Mouse (Mus musculus) midbrain, embryonic 15.5 days (tissue): Measurements from ENCODE around the gene Nat14. TPM values are rescaled to one million over a fixed set of nuclear protein-coding genes. Genes with fewer than 3 reads are reported as not detected.
A peak's percentile ranks its signal among the peaks of the same experiment; 100 is the strongest.

Experiments
- ATAC-seq: fragments of 200-750 bp; cut with Nextera tagmentation; replicated peaks from 2 replicates; pipeline ENCODE4 v1.8.0; 2017; ENCODE audit warnings: moderate TSS enrichment
- H3K27ac ChIP-seq: fragments of 300-500 bp; sonication (generic); 2 replicates; pipeline ENCODE4 v1.5.1; 2015; ENCODE audit warnings: mild to moderate bottlenecking, inconsistent platforms
- H3K27me3 ChIP-seq: fragments of 300-500 bp; sonication (generic); replicated peaks from 2 replicates; pipeline ENCODE4 v1.6.1; 2015; ENCODE audit warnings: inconsistent platforms
- H3K36me3 ChIP-seq: fragments of 300-500 bp; sonication (generic); replicated peaks from 2 replicates; pipeline ENCODE4 v1.6.1; 2015; ENCODE audit warnings: inconsistent platforms
- H3K4me1 ChIP-seq: fragments of 300-500 bp; sonication (generic); 2 replicates; pipeline ENCODE4 v1.6.1; 2015; ENCODE audit warnings: inconsistent platforms
- H3K4me2 ChIP-seq: fragments of 300-500 bp; sonication (generic); 2 replicates; pipeline ENCODE4 v1.6.1; 2015; ENCODE audit warnings: inconsistent platforms, mild to moderate bottlenecking, moderate library complexity
- H3K4me3 ChIP-seq: fragments of 300-500 bp; sonication (generic); 2 replicates; pipeline ENCODE4 v1.5.1; 2015; ENCODE audit warnings: mild to moderate bottlenecking, inconsistent platforms
- H3K9ac ChIP-seq: fragments of 300-500 bp; sonication (generic); 2 replicates; pipeline ENCODE4 v1.6.1; 2015; ENCODE audit warnings: mild to moderate bottlenecking, inconsistent platforms
- H3K9me3 ChIP-seq: fragments of 300-500 bp; sonication (generic); 2 replicates; pipeline ENCODE4 v1.6.1; 2016; ENCODE audit warnings: inconsistent platforms
- WGBS: fragments of 180-500 bp; shearing (Covaris S2); methylation state at CpG from one replicate; pipeline ENCODE4 v1.1.7; 2015; ENCODE audit warnings: mixed read lengths; 5-methylcytosine and 5-hydroxymethylcytosine counted together
- polyA plus RNA-seq: library from polyadenylated mRNA; unstranded; fragments of >200 nt; fragmentation: Nextera tagmentation; extraction: Ambion mirVana; gene quantifications from 2 replicates; pipeline ENCODE4 v1.2.1, GENCODE M21; 2015

Nat14 gene
- polyA plus RNA-seq, 1 experiment from 2014 or later, result 47.7 TPM

DNA sequence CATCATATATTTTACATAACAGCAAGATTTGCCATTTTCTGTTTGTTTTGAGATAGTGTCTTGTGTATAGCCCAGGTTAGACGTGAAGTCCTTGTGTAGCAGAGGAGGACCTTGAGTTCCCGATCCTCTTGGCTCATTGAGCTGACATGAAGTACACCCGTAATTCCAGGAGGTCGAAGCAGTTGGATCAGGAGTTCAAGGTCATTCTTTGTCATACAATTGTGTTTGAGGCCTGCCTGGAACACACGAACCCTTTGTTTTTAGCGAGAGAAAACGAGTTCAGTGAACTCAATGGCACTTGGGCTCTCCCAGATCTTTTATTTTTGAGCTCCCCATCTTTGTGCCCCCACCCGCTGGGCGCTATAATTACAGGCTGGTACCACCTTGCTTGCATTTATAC is 19.4 kb upstream of the Nat14 start:
- Histone ChIP-seq H3K4me2 (no peak overlapping the region), H3K36me3 (no peaks in the 10 kb centered on the region), H3K4me1 (peaks cover 15% of the 10 kb centered on the region; the same call in 1 of the 2 replicates), H3K27me3 (no peaks in the 10 kb centered on the region), H3K9ac (no peak overlapping the region), H3K4me3 (no peak overlapping the region), H3K27ac (no peak overlapping the region), H3K9me3 (no peaks in the 10 kb centered on the region)
- ATAC-seq, result no peak
- 82% methylated on average over 9 of the region's 9 CpGs for WGBS

- Histone ChIP-seq H3K4me3 (no peak within 1 kb of the TSS), H3K9me3 (no peaks in the 10 kb centered on the region), H3K36me3 (no peaks in the 10 kb centered on the region), H3K9ac (no peak within 1 kb of the TSS), H3K4me1 (no peaks in the 10 kb centered on the region), H3K4me2 (no peak within 1 kb of the TSS), H3K27me3 (no peaks in the 10 kb centered on the region), H3K27ac (no peak within 1 kb of the TSS)
- ATAC-seq, result no peak
- 42% methylated on average over 10 of the region's 10 CpGs for WGBS
Observed at GRCm38 (mm10) chr7:4906466-4906950, 15.3 kb upstream of the Nat14 start, which contains the start of gene Gm36210. TSS of gene Gm36210 (minus strand) at chr7:4906516.

DNA sequence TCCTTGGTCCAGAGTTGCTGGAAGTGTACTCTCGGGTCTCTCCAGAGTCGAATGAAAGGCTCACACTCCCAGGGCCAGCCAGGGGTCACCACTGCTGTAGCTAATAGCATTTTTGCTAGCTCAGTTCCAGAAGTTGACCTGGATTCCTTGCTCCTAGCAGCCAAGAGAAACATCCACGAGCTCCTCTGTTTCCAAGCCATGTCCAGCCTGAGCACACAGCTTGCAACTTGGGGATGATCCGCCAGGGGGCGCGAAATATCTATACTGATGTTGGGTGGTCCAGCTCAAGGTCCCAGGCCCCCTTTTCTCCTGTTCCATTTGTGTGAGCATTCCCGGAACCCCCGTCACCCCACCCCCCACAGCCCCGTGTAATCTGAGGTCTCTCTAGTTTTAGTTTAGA is 10.3 kb upstream of the Nat14 start:
- Histone ChIP-seq H3K4me1 (peaks cover 15% of the 10 kb centered on the region), H3K27ac (no peak overlapping the region), H3K9me3 (no peaks in the 10 kb centered on the region), H3K4me2 (no peak overlapping the region), H3K9ac (no peak overlapping the region), H3K36me3 (no peaks in the 10 kb centered on the region), H3K4me3 (peak overlapping the region; percentile 6), H3K27me3 (no peaks in the 10 kb centered on the region)
- WGBS, result 38% methylated on average over 9 of the region's 9 CpGs
- no peak for ATAC-seq

GRCm38 (mm10) chr7:4912248-4912647 is 9.6 kb upstream of the Nat14 start:
- H3K4me1 ChIP-seq, result peaks cover 22% of the 10 kb centered on the region
- H3K4me3 ChIP-seq, result peak overlapping the region; percentile 6
- no peak overlapping the region for H3K9ac ChIP-seq
- 64% methylated on average over 5 of the region's 5 CpGs for WGBS
- H3K36me3 ChIP-seq, result no peaks in the 10 kb centered on the region
- no peak overlapping the region for H3K4me2 ChIP-seq
- no peak for ATAC-seq
- H3K27me3 ChIP-seq, result no peaks in the 10 kb centered on the region
- no peak overlapping the region for H3K27ac ChIP-seq
- H3K9me3 ChIP-seq, result no peaks in the 10 kb centered on the region

GRCm38 (mm10) chr7:4915007-4915665 is 6.7 kb upstream of the Nat14 start, which contains the start of gene Zfp628:
TSS of gene Zfp628 (plus strand) at chr7:4915217.
- Histone ChIP-seq H3K4me3 (peak within 1 kb of the TSS; percentile 64), H3K27me3 (no peaks in the 10 kb centered on the region), H3K9me3 (no peaks in the 10 kb centered on the region), H3K9ac (peak within 1 kb of the TSS; percentile 67), H3K4me1 (peaks cover 27% of the 10 kb centered on the region), H3K36me3 (peaks cover 4% of the 10 kb centered on the region), H3K27ac (peak within 1 kb of the TSS; percentile 99), H3K4me2 (peak within 1 kb of the TSS; percentile 68)
- ATAC-seq, result peak; percentile 92
- under 1% methylated on average over 46 of the region's 56 CpGs for WGBS

- Histone ChIP-seq H3K4me1 (peaks cover 30% of the 10 kb centered on the region), H3K27ac (peak overlapping the region; percentile 99), H3K36me3 (peaks cover 10% of the 10 kb centered on the region), H3K9me3 (no peaks in the 10 kb centered on the region), H3K9ac (peak overlapping the region; percentile 67), H3K4me2 (peak overlapping the region; percentile 68), H3K4me3 (peak overlapping the region; percentile 64), H3K27me3 (no peaks in the 10 kb centered on the region)
- ATAC-seq, result peak; percentile 48
- WGBS, result 11% methylated on average over 14 of the region's 14 CpGs
Observed at GRCm38 (mm10) chr7:4915669-4916416, 6.0 kb upstream of the Nat14 start.

DNA sequence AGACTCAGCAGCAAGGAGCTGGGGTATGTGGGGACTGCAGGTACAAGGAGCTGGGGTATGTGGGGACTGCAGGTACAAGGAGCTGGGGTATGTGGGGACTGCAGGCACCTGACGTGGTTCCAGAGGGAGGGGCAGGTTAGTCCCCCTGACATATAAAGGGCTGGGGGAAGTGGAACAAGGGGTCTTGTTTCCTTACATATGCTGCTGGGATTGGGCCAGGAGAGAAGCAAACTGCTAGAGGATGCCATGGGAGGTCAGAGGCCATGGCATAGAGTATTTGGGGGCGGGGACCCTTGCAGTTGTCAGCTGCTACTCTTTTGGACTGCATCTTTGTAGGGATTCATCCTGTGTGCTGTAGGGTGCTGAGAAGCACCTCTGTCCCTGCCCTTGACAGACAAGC is 4.3 kb upstream of the Nat14 start:
- Histone ChIP-seq H3K9ac (no peak overlapping the region; the same call in 1 of the 2 replicates), H3K27ac (peak overlapping the region; percentile 99), H3K27me3 (no peaks in the 10 kb centered on the region), H3K36me3 (peaks cover 10% of the 10 kb centered on the region), H3K9me3 (no peaks in the 10 kb centered on the region), H3K4me3 (no peak overlapping the region), H3K4me1 (peaks cover 44% of the 10 kb centered on the region), H3K4me2 (no peak overlapping the region)
- 90% methylated on average over 2 of the region's 2 CpGs for WGBS
- ATAC-seq, result no peak

DNA sequence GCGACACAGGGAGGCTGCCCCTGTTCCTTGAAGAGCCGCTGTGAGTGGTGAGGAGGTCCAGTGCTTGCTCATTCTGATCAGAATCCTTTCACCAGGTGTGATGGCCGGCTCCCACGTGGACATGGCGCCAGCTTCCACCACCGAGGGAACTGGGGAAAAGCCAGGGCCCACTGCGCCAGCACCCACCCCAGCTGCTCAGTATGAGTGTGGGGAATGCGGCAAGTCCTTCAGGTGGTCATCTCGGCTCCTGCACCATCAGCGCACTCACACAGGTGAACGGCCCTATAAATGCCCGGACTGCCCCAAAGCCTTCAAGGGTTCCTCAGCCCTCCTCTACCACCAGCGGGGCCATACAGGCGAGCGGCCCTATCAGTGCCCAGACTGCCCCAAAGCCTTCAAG is 3.1 kb upstream of the Nat14 start:
- no peak for ATAC-seq
- Histone ChIP-seq H3K9ac (no peak overlapping the region), H3K9me3 (no peaks in the 10 kb centered on the region), H3K4me2 (no peak overlapping the region), H3K4me3 (no peak overlapping the region), H3K4me1 (peaks cover 54% of the 10 kb centered on the region), H3K36me3 (peaks cover 10% of the 10 kb centered on the region), H3K27me3 (no peaks in the 10 kb centered on the region), H3K27ac (no peak overlapping the region)
- 90% methylated on average over 15 of the region's 15 CpGs for WGBS

- H3K27ac ChIP-seq, result no peak overlapping the region
- H3K9ac ChIP-seq, result no peak overlapping the region
- H3K4me3 ChIP-seq, result no peak overlapping the region
- no peak for ATAC-seq
- H3K4me1 ChIP-seq, result peaks cover 57% of the 10 kb centered on the region
- no peaks in the 10 kb centered on the region for H3K9me3 ChIP-seq
- peaks cover 10% of the 10 kb centered on the region for H3K36me3 ChIP-seq
- H3K27me3 ChIP-seq, result no peaks in the 10 kb centered on the region
- WGBS, result 90% methylated on average over 18 of the region's 21 CpGs
- no peak overlapping the region for H3K4me2 ChIP-seq
Observed at GRCm38 (mm10) chr7:4919096-4919495, 2.7 kb upstream of the Nat14 start.

DNA sequence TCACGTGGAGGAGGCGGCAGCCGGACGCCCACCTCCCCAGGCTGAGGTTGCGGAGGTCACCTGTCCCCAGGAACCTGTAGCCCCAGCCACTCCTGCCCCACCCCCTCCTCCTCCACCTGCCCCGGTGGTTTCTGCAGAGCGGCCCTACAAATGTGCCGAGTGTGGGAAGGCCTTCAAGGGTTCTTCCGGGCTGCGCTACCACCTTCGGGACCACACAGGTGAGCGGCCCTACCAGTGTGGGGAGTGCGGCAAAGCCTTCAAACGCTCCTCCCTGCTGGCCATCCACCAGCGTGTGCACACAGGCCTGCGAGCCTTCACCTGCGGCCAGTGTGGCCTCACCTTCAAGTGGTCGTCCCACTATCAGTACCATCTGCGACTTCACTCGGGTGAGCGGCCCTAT is 1.9 kb upstream of the Nat14 start:
- peaks cover 60% of the 10 kb centered on the region for H3K4me1 ChIP-seq
- no peak overlapping the region for H3K9ac ChIP-seq
- H3K4me3 ChIP-seq, result no peak overlapping the region
- no peak for ATAC-seq
- H3K36me3 ChIP-seq, result peaks cover 10% of the 10 kb centered on the region
- no peaks in the 10 kb centered on the region for H3K9me3 ChIP-seq
- no peaks in the 10 kb centered on the region for H3K27me3 ChIP-seq
- no peak overlapping the region for H3K27ac ChIP-seq
- 93% methylated on average over 21 of the region's 21 CpGs for whole genome bisulfite sequencing
- no peak overlapping the region for H3K4me2 ChIP-seq

- H3K27ac ChIP-seq, result peak overlapping the region; percentile 99
- H3K9ac ChIP-seq, result no peak overlapping the region
- WGBS, result 85% methylated on average over 19 of the region's 19 CpGs
- peaks cover 10% of the 10 kb centered on the region for H3K36me3 ChIP-seq
- H3K4me1 ChIP-seq, result peaks cover 65% of the 10 kb centered on the region
- no peaks in the 10 kb centered on the region for H3K27me3 ChIP-seq
- no peak for ATAC-seq
- no peak overlapping the region for H3K4me2 ChIP-seq
- no peaks in the 10 kb centered on the region for H3K9me3 ChIP-seq
- H3K4me3 ChIP-seq, result no peak overlapping the region
Observed at GRCm38 (mm10) chr7:4920496-4920895, 1.3 kb upstream of the Nat14 start.

- Histone ChIP-seq H3K4me1 (peaks cover 68% of the 10 kb centered on the region), H3K36me3 (peaks cover 10% of the 10 kb centered on the region), H3K9me3 (no peaks in the 10 kb centered on the region), H3K9ac (peak overlapping the region; percentile 32; the same call in 1 of the 2 replicates), H3K4me2 (peak overlapping the region; percentile 79), H3K27ac (peak overlapping the region; percentile 99), H3K4me3 (no peak overlapping the region), H3K27me3 (no peaks in the 10 kb centered on the region)
- WGBS, result 57% methylated on average over 23 of the region's 23 CpGs
- no peak for ATAC-seq
Observed at GRCm38 (mm10) chr7:4920976-4921823, 628 bp upstream of the Nat14 start.
